Mouse (Mus musculus) kidney, adult 2 months (tissue): ENCODE measurements at regions not wholly inside any gene's neighbourhood (a gene's known extent, or its start where the extent isn't known, plus 50 kb on each side); places are given as distances from the start of the nearest gene placed in this dataset.

ENCODE experiments used
- DNase-seq: peaks from one replicate; pipeline ENCODE4 v3.0.0; 2021
- H3K27ac ChIP-seq: fragments of 200-500 bp; 2 replicates; pipeline ENCODE4 v1.5.1; 2012; ENCODE audit warnings: low read depth, low read length, control low read depth, inconsistent platforms; ENCODE audit not compliant: insufficient read depth
- H3K27me3 ChIP-seq: fragments of 200-500 bp; replicated peaks from 2 replicates; pipeline ENCODE4 v1.6.1; 2012; ENCODE audit warnings: mild to moderate bottlenecking, moderate library complexity, low read length, inconsistent platforms; ENCODE audit not compliant: control insufficient read depth, insufficient read depth
- H3K36me3 ChIP-seq: fragments of 200-500 bp; 2 replicates; pipeline ENCODE4 v1.6.1; 2012; ENCODE audit warnings: mild to moderate bottlenecking, moderate library complexity, low read length, inconsistent platforms; ENCODE audit not compliant: control insufficient read depth, insufficient read depth
- H3K4me1 ChIP-seq: fragments of 200-500 bp; 2 replicates; pipeline ENCODE4 v1.6.1; 2011; ENCODE audit warnings: low read length; ENCODE audit not compliant: control insufficient read depth, insufficient read depth
- H3K4me3 ChIP-seq: fragments of 200-500 bp; 2 replicates; pipeline ENCODE4 v1.5.1; 2011; ENCODE audit warnings: mild to moderate bottlenecking, low read depth, low read length, control low read depth; ENCODE audit not compliant: insufficient read depth
- CTCF ChIP-seq: fragments of 200-500 bp; conservative IDR thresholded peaks from 2 replicates; pipeline ENCODE4 v1.5.1; 2011; ENCODE audit warnings: low read depth, mild to moderate bottlenecking, control low read depth, low read length, moderate library complexity, mixed read lengths; ENCODE audit not compliant: insufficient read depth, insufficient read length
- POLR2A ChIP-seq: fragments of 200-500 bp; IDR thresholded peaks from one replicate; pipeline ENCODE4 v1.6.1; 2011; ENCODE audit warnings: low read depth, low read length, control low read depth
- WGBS: fragments of 180-500 bp; shearing (Covaris S2); methylation state at CpG from one replicate; pipeline ENCODE4 v1.1.7; 2018; 5-methylcytosine and 5-hydroxymethylcytosine counted together

- no peak overlapping the region for H3K27ac ChIP-seq
- TF ChIP-seq POLR2A (no peak), CTCF (no peak)
- 77% methylated on average over 5 of the region's 5 CpGs for WGBS
- H3K36me3 ChIP-seq: no peaks in the 10 kb centered on the region
- no peak for DNase-seq
- H3K4me1 ChIP-seq: peaks cover 2% of the 10 kb centered on the region; the same call in 1 of the 2 replicates
- no peaks in the 10 kb centered on the region for H3K27me3 ChIP-seq
- H3K4me3 ChIP-seq: no peak overlapping the region
These were observed 1324.9 kb downstream of the Pcdh17 start for GRCm38 (mm10) chr14:85768301-85768700.

GRCm38 (mm10) chr14:85757343-85757742, 1314.0 kb downstream of the Pcdh17 start:
- no peak for TF ChIP-seq CTCF
- TF ChIP-seq POLR2A: no peak
- no peak for DNase-seq
- 94% methylated on average over 1 of the region's 1 CpGs for WGBS
- H3K27me3 ChIP-seq: no peaks in the 10 kb centered on the region
- H3K4me1 ChIP-seq: no peaks in the 10 kb centered on the region
- no peak overlapping the region for H3K4me3 ChIP-seq
- H3K27ac ChIP-seq: no peak overlapping the region
- H3K36me3 ChIP-seq: no peaks in the 10 kb centered on the region

GRCm38 (mm10) chr14:85738567-85738966, 1295.2 kb downstream of the Pcdh17 start:
- 82% methylated on average over 4 of the region's 4 CpGs for WGBS
- no peak for DNase-seq
- H3K27me3 ChIP-seq: no peaks in the 10 kb centered on the region
- no peak overlapping the region for H3K4me3 ChIP-seq
- TF ChIP-seq CTCF (no peak), POLR2A (no peak)
- no peaks in the 10 kb centered on the region for H3K36me3 ChIP-seq
- H3K27ac ChIP-seq: no peak overlapping the region
- H3K4me1 ChIP-seq: no peaks in the 10 kb centered on the region
